Mouse (Mus musculus): ENCODE data around the gene Dgcr6. TPM values are rescaled to one million over a fixed set of nuclear protein-coding genes. Genes with fewer than 3 reads are reported as not detected.

Dgcr6 gene
- total RNA-seq, 1 experiment from 2014 or later: 0.67 TPM

GRCm38 (mm10) chr16:18103366-18103765 is 50.7 kb downstream of the Dgcr6 start:
- no peak for ATAC-seq (replicated peaks; ENCODE audit: insufficient number of reproducible peaks, low FRiP score, low TSS enrichment, poor library complexity, severe bottlenecking)

- no peak for ATAC-seq (replicated peaks; ENCODE audit: insufficient number of reproducible peaks, low FRiP score, low TSS enrichment, poor library complexity, severe bottlenecking)
These were observed 51.1 kb downstream of the Dgcr6 start for GRCm38 (mm10) chr16:18103808-18104207.

- peak; percentile 55 for ATAC-seq (replicated peaks; ENCODE audit: insufficient number of reproducible peaks, low FRiP score, low TSS enrichment, poor library complexity, severe bottlenecking)
These were observed 55.7 kb downstream of the Dgcr6 start for GRCm38 (mm10) chr16:18108221-18108966.

GRCm38 (mm10) chr16:18111042-18111441 is 58.4 kb downstream of the Dgcr6 start:
- ATAC-seq (replicated peaks; ENCODE audit: insufficient number of reproducible peaks, low FRiP score, low TSS enrichment, poor library complexity, severe bottlenecking): no peak

- no peak for ATAC-seq (replicated peaks; ENCODE audit: insufficient number of reproducible peaks, low FRiP score, low TSS enrichment, poor library complexity, severe bottlenecking)
These were observed 63.8 kb downstream of the Dgcr6 start for GRCm38 (mm10) chr16:18116467-18116866.

GRCm38 (mm10) chr16:18118285-18118684 is 65.6 kb downstream of the Dgcr6 start:
- no peak for ATAC-seq (replicated peaks; ENCODE audit: insufficient number of reproducible peaks, low FRiP score, low TSS enrichment, poor library complexity, severe bottlenecking)

GRCm38 (mm10) chr16:18119031-18119730 is 66.5 kb downstream of the Dgcr6 start:
- ATAC-seq (replicated peaks; ENCODE audit: insufficient number of reproducible peaks, low FRiP score, low TSS enrichment, poor library complexity, severe bottlenecking): no peak

Other genes starting within 250 kb of the Dgcr6 start
- gene B830017H08Rik, start 219.7 kb upstream of the Dgcr6 start, total RNA-seq (2017): not detected in 3 replicates
- 0.43 to 7.7 TPM (median 6.5 TPM) in 3 replicates for gene Car15, start 214.5 kb upstream of the Dgcr6 start, total RNA-seq (2017)
- 2.1 to 2.9 TPM (median 2.5 TPM) in 3 replicates for gene Gm20518, start 161.2 kb upstream of the Dgcr6 start, total RNA-seq (2017)
- 0.67 TPM in 1 of 3 replicates, not detected in the others for gene Tssk1, start 158.6 kb upstream of the Dgcr6 start, total RNA-seq (2017)
- 24.9 to 38.2 TPM (median 37.0 TPM) in 3 replicates for gene Dgcr2, start 154.3 kb upstream of the Dgcr6 start, total RNA-seq (2017)
- gene Tssk2, start 154.2 kb upstream of the Dgcr6 start, total RNA-seq (2017): 2.2 TPM in 1 of 3 replicates, not detected in the others
- gene Ess2, start 141.5 kb upstream of the Dgcr6 start, total RNA-seq (2017): 35.2 to 48.5 TPM (median 39.7 TPM) in 3 replicates
- gene Gsc2, start 137.8 kb upstream of the Dgcr6 start, total RNA-seq (2017): not detected in 3 replicates
- 28.5 to 36.6 TPM (median 33.8 TPM) in 3 replicates for gene Slc25a1, start 124.6 kb upstream of the Dgcr6 start, total RNA-seq (2017)
- gene Vpreb2, start 72.4 kb upstream of the Dgcr6 start, total RNA-seq (2017): not detected in 3 replicates
- gene Prodh, start 37.3 kb downstream of the Dgcr6 start, total RNA-seq (2017): 6.4 to 11.0 TPM (median 7.1 TPM) in 3 replicates
- 0.38 TPM in 1 of 3 replicates, not detected in the others for gene Rtn4r, start 74.8 kb downstream of the Dgcr6 start, total RNA-seq (2017)
- gene Ccdc188, start 165.0 kb downstream of the Dgcr6 start, total RNA-seq (2017): not detected in 3 replicates
- gene Zdhhc8, start 182.3 kb downstream of the Dgcr6 start, total RNA-seq (2017): 0.76 to 6.5 TPM (median 1.2 TPM) in 3 replicates
- 78.5 to 79.6 TPM (median 79.2 TPM) in 3 replicates for gene Trmt2a, start 195.8 kb downstream of the Dgcr6 start, total RNA-seq (2017)
- 90.8 to 134 TPM (median 92.1 TPM) in 3 replicates for gene Ranbp1, start 195.9 kb downstream of the Dgcr6 start, total RNA-seq (2017)
- gene Gm49776, start 205.5 kb downstream of the Dgcr6 start, total RNA-seq (2017): 4.2 TPM in 1 of 3 replicates, not detected in the others
- gene Dgcr8, start 236.4 kb downstream of the Dgcr6 start, total RNA-seq (2017): 33.6 to 45.3 TPM (median 37.4 TPM) in 3 replicates